Mouse (Mus musculus) midbrain, embryonic 14.5 days (tissue): ENCODE measurements at regions not wholly inside any gene's neighbourhood (a gene's known extent, or its start where the extent isn't known, plus 50 kb on each side); places are given as distances from the start of the nearest gene placed in this dataset.

Source experiments
- ATAC-seq: fragments of 200-750 bp; cut with Nextera tagmentation; 2 replicates; pipeline ENCODE4 v1.8.0; 2017; ENCODE audit warnings: moderate number of reproducible peaks, moderate library complexity; ENCODE audit not compliant: low FRiP score, low TSS enrichment
- DNase-seq: peaks from one replicate; pipeline ENCODE4 v3.0.0-alpha.2; 2015
- H3K27ac ChIP-seq: fragments of 300-500 bp; sonication (generic); replicated peaks from 2 replicates; pipeline ENCODE4 v1.5.1; 2014; ENCODE audit warnings: mild to moderate bottlenecking, low read depth, low read length, moderate library complexity
- H3K27me3 ChIP-seq: fragments of 300-500 bp; sonication (generic); 2 replicates; pipeline ENCODE4 v1.6.1; 2014; ENCODE audit warnings: low read length, control low read depth, mixed read lengths; ENCODE audit not compliant: control insufficient read depth, insufficient read depth
- H3K36me3 ChIP-seq: fragments of 300-500 bp; sonication (generic); 2 replicates; pipeline ENCODE4 v1.6.1; 2014; ENCODE audit warnings: low read length, control low read depth; ENCODE audit not compliant: control insufficient read depth, insufficient read depth
- H3K4me1 ChIP-seq: fragments of 300-500 bp; sonication (generic); 2 replicates; pipeline ENCODE4 v1.6.1; 2014; ENCODE audit warnings: mild to moderate bottlenecking, antibody characterized with exemption, low read length, control low read depth; ENCODE audit not compliant: control insufficient read depth, insufficient read depth
- H3K4me2 ChIP-seq: fragments of 300-500 bp; sonication (generic); 2 replicates; pipeline ENCODE4 v1.6.1; 2014; ENCODE audit warnings: mild to moderate bottlenecking, low read length, moderate library complexity
- H3K4me3 ChIP-seq: fragments of 300-500 bp; sonication (generic); replicated peaks from 2 replicates; pipeline ENCODE4 v1.5.1; 2014; ENCODE audit warnings: low read depth, low read length
- H3K9ac ChIP-seq: fragments of 300-500 bp; sonication (generic); replicated peaks from 2 replicates; pipeline ENCODE4 v1.6.1; 2014; ENCODE audit warnings: mild to moderate bottlenecking, low read length, moderate library complexity
- H3K9me3 ChIP-seq: fragments of 300-500 bp; sonication (generic); 2 replicates; pipeline ENCODE4 v1.6.1; 2016; ENCODE audit warnings: low read length, control low read depth, mixed read lengths; ENCODE audit not compliant: control insufficient read depth
- WGBS: fragments of 180-500 bp; shearing (Covaris S2); extraction: QIAGEN DNeasy Blood & Tissue Kit; methylation state at CpG from one replicate; pipeline ENCODE4 v1.1.7; 2014; 5-methylcytosine and 5-hydroxymethylcytosine counted together

DNA sequence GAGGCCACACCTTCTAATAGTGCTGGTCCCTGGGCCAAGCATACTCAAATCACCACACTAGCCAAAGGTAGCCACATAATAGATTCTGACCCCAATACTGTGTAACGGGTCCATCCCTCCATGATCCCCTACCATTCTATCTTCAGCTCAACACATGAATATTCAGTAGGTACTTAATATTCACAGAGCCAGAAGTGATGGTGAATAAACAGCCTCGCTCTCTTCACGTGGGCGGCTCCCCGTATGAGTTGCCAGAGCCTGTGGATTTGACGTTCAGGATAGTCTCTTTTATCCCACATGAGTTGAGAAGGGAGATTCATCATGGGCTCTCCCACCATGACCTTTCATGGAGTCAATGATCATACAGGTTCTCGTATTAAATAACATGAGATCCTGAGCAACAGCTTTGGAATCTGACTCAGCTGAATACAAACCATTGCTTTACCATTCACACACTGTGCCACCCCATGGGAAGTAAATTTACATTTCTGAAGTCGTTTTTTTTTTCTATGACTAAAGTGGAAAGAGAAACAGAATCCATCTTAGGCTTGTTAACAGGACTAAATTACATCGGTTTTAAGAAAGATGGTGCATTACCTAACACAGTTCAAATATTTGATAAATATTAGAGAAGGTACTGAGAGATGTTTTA lies 297.4 kb downstream of the Mat2b start:
- H3K4me3 ChIP-seq: no peak overlapping the region
- no peak overlapping the region for H3K27ac ChIP-seq
- no peak overlapping the region for H3K4me2 ChIP-seq
- peaks cover 4% of the 10 kb centered on the region; the same call in 1 of the 2 replicates for H3K4me1 ChIP-seq
- ATAC-seq (peak; percentile 69; the same call in 1 of the 2 replicates), DNase-seq (peak; percentile 47)
- H3K27me3 ChIP-seq: no peaks in the 10 kb centered on the region
- no peaks in the 10 kb centered on the region for H3K36me3 ChIP-seq
- no peak overlapping the region for H3K9ac ChIP-seq
- WGBS: 31% methylated on average over 9 of the region's 9 CpGs
- no peaks in the 10 kb centered on the region for H3K9me3 ChIP-seq

DNA sequence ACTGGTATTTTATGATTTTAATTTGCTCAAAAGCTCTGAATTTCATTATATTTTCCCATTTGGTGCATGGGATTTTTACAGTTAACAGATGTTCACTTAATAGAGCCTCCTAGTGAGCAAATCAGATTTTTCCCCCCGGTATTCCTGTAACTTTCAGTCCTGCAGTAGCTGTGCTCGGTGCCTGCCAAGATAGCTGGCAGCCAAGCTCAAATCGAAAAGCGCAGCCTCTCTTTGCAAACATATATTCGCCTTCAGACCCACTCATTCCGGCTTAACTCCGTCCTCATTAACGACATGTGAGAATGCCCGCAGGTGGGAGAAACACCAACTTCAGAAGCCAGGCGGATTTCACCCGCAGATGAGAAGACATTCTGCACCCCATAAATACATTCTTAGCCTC lies 299.7 kb downstream of the Mat2b start:
- Histone ChIP-seq H3K9ac (no peak overlapping the region), H3K4me3 (no peak overlapping the region), H3K4me2 (peak overlapping the region; percentile 17), H3K27me3 (no peaks in the 10 kb centered on the region), H3K36me3 (no peaks in the 10 kb centered on the region), H3K27ac (peak overlapping the region; percentile 66; the same call in 1 of the 2 replicates), H3K4me1 (peaks cover 4% of the 10 kb centered on the region; the same call in 1 of the 2 replicates), H3K9me3 (no peaks in the 10 kb centered on the region)
- ATAC-seq: no peak
- WGBS: 64% methylated on average over 11 of the region's 11 CpGs
- peak; percentile 60 for DNase-seq

- H3K27me3 ChIP-seq: no peaks in the 10 kb centered on the region
- H3K9me3 ChIP-seq: no peaks in the 10 kb centered on the region
- peak overlapping the region; percentile 17 for H3K4me2 ChIP-seq
- 34% methylated on average over 7 of the region's 7 CpGs for WGBS
- no peaks in the 10 kb centered on the region for H3K36me3 ChIP-seq
- peak; percentile 27; the same call in 1 of the 2 replicates for ATAC-seq
- H3K27ac ChIP-seq: peak overlapping the region; percentile 66; the same call in 1 of the 2 replicates
- peak; percentile 46 for DNase-seq
- H3K4me1 ChIP-seq: peaks cover 4% of the 10 kb centered on the region; the same call in 1 of the 2 replicates
- H3K4me3 ChIP-seq: no peak overlapping the region
- no peak overlapping the region for H3K9ac ChIP-seq
Measured at GRCm38 (mm10) chr11:40394864-40395266, 300.1 kb downstream of the Mat2b start.

- Histone ChIP-seq H3K4me3 (no peak overlapping the region), H3K9ac (no peak overlapping the region), H3K4me2 (no peak overlapping the region), H3K27ac (peak overlapping the region; percentile 66), H3K4me1 (peaks cover 4% of the 10 kb centered on the region; the same call in 1 of the 2 replicates), H3K36me3 (no peaks in the 10 kb centered on the region), H3K9me3 (no peaks in the 10 kb centered on the region), H3K27me3 (no peaks in the 10 kb centered on the region)
- WGBS: 38% methylated on average over 4 of the region's 4 CpGs
- no peak for ATAC-seq
- peak; percentile 32 for DNase-seq
Measured at GRCm38 (mm10) chr11:40394283-40394758, 300.7 kb downstream of the Mat2b start.

- 84% methylated on average over 3 of the region's 3 CpGs for WGBS
- ATAC-seq: no peak
Measured at GRCm38 (mm10) chr11:40380696-40381095, 314.3 kb downstream of the Mat2b start.

DNA sequence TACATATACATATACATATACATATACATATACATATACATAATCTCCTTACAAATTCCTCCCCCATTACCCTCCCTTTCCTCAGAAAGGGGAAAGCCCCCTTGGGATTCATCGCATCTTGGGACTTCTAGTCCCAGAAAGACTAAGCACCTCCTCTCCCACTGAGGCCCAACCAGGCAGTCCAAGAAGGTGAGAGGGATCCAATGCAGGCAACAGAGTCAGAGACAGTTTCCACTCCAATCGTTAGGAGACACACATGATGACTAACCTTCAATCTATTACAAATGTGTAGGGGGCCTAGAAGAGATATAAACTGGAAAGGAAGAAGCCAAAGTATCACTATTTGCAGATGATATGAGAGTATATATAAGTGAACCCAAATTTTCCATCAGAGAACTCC lies 323.3 kb downstream of the Mat2b start:
- Histone ChIP-seq H3K4me1 (no peaks in the 10 kb centered on the region), H3K27me3 (no peaks in the 10 kb centered on the region), H3K27ac (no peak overlapping the region), H3K9me3 (no peaks in the 10 kb centered on the region), H3K9ac (no peak overlapping the region), H3K4me3 (no peak overlapping the region), H3K36me3 (no peaks in the 10 kb centered on the region), H3K4me2 (no peak overlapping the region)
- ATAC-seq (no peak), DNase-seq (no peak)
- WGBS: 89% methylated on average over 2 of the region's 2 CpGs

More at GRCm38 (mm10) chr11:40380696-40381095, 314.3 kb downstream of the Mat2b start:
- no peak overlapping the region for H3K9ac ChIP-seq
- H3K4me1 ChIP-seq: no peaks in the 10 kb centered on the region
- no peaks in the 10 kb centered on the region for H3K36me3 ChIP-seq
- no peaks in the 10 kb centered on the region for H3K9me3 ChIP-seq
- no peak overlapping the region for H3K27ac ChIP-seq
- H3K4me2 ChIP-seq: no peak overlapping the region
- H3K27me3 ChIP-seq: no peaks in the 10 kb centered on the region
- no peak for DNase-seq
- no peak overlapping the region for H3K4me3 ChIP-seq

- H3K27me3 ChIP-seq: no peaks in the 10 kb centered on the region
- H3K9ac ChIP-seq: no peak overlapping the region
- H3K4me3 ChIP-seq: no peak overlapping the region
- no peak for ATAC-seq
- H3K4me1 ChIP-seq: peaks cover 3% of the 10 kb centered on the region; the same call in 1 of the 2 replicates
- no peak overlapping the region for H3K27ac ChIP-seq
- no peak for DNase-seq
- no peaks in the 10 kb centered on the region for H3K9me3 ChIP-seq
- H3K4me2 ChIP-seq: no peak overlapping the region
- H3K36me3 ChIP-seq: no peaks in the 10 kb centered on the region
Measured at GRCm38 (mm10) chr11:40366573-40366972, 328.4 kb downstream of the Mat2b start.

GRCm38 (mm10) chr11:40362530-40363185 lies 332.3 kb downstream of the Mat2b start:
- 22% methylated on average over 2 of the region's 2 CpGs for WGBS
- peaks cover 3% of the 10 kb centered on the region; the same call in 1 of the 2 replicates for H3K4me1 ChIP-seq
- H3K9me3 ChIP-seq: no peaks in the 10 kb centered on the region
- H3K4me3 ChIP-seq: no peak overlapping the region
- H3K36me3 ChIP-seq: no peaks in the 10 kb centered on the region
- no peaks in the 10 kb centered on the region for H3K27me3 ChIP-seq
- H3K27ac ChIP-seq: 0 out of 2 replicates have a peak overlapping the region, but pooled peaks have one; percentile 26
- ATAC-seq (no peak), DNase-seq (peak; percentile 49)
- no peak overlapping the region for H3K4me2 ChIP-seq
- H3K9ac ChIP-seq: no peak overlapping the region
